In the genomic region with DNA sequence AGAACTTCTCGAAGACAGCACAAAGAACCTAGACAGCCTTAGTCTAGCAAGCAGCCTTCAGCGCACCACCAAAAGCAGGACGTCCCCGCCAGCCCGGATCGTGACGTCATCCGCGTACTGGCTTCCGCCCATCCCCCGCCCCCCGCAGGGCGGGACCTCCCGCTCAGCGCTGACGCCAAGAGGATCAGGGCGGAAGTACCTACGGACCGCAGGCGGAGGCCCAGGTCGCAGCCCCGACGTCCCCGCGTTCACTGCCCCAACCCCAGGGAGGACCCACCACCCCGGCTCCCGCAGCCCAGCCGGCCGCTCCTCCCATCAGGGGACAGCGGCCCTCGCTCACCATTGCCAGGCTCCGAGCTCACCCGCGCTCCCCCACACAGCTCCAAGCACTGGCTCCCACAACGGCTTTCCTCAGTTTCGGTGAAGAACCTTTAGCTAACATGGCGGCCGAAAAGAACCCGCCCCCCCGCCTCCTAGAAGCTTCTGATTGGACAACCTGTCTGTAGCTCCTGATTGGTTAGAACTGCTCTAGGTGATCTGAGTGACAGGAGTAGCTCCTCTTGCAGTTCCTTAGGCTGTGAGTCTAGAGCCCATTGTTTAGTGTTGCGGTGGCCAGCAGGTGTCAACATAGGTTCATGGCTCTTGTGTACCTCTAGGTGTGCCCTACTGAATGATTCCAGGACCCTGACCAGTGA, we compare ENCODE assay signal across 8 mouse cellular contexts. TPM values are rescaled to one million over a fixed set of nuclear protein-coding genes. Genes with fewer than 3 reads are reported as not detected.
A peak's percentile ranks its signal among the peaks of the same experiment; 100 is the strongest.
DNase-seq lines count a peak whose midpoint lies in the region; ATAC-seq and TF ChIP-seq lines count a peak whose summit lies in the region.

A gene (minus strand): TSS at position 454 of the 695 bp plus-strand sequence.

- H3K36me3 ChIP-seq in E14TG2a.4 (ENCODE audit: insufficient read depth, low read length), result no peaks in the 10 kb centered on the region; the same call in 1 of the 2 replicates
- H3K36me3 ChIP-seq in forebrain, embryonic 12.5 days (replicated peaks), result peaks cover 4% of the 10 kb centered on the region; the same call in 1 of the 2 replicates
- H3K36me3 ChIP-seq in heart, postnatal 0 days (replicated peaks; ENCODE audit: control insufficient read depth, insufficient read depth, low read length), result no peaks in the 10 kb centered on the region
- H3K36me3 ChIP-seq in liver, embryonic 16.5 days (ENCODE audit: control insufficient read depth, insufficient read depth), result no peaks in the 10 kb centered on the region
- 0 out of 2 replicates have a peak, but pooled peaks cover 3% of the 10 kb centered on the region for H3K36me3 ChIP-seq in neural tube, embryonic 13.5 days
- no peaks in the 10 kb centered on the region for H3K36me3 ChIP-seq in testis, adult 2 months (ENCODE audit: control insufficient read depth, insufficient read depth, low read length)

- no peaks in the 10 kb centered on the region for H3K9me3 ChIP-seq in E14TG2a.4 (ENCODE audit: low read length)
- H3K9me3 ChIP-seq in forebrain, embryonic 12.5 days, result 0 out of 2 replicates have a peak, but pooled peaks cover 2% of the 10 kb centered on the region
- no peaks in the 10 kb centered on the region for H3K9me3 ChIP-seq in heart, postnatal 0 days (replicated peaks; ENCODE audit: control insufficient read depth, low read length)
- H3K9me3 ChIP-seq in liver, embryonic 16.5 days (replicated peaks; ENCODE audit: control insufficient read depth, low read length), result no peaks in the 10 kb centered on the region
- H3K9me3 ChIP-seq in neural tube, embryonic 13.5 days, result no peaks in the 10 kb centered on the region

- peak; percentile 24 for TF ChIP-seq CTCF in E14TG2a.4 (conservative IDR thresholded peaks at IDR 0.05; ENCODE audit: low read length)
- peak; percentile 75 for TF ChIP-seq CTCF in heart, postnatal 0 days (IDR thresholded peaks at IDR 0.05; ENCODE audit: low read depth)
- no peak for TF ChIP-seq CTCF in testis, adult 2 months (IDR thresholded peaks at IDR 0.05; ENCODE audit: control insufficient read depth, insufficient read depth, insufficient replicate concordance, low read depth, low read length)

- no peak; the same call in 1 of the 2 replicates for TF ChIP-seq EP300 in heart, postnatal 0 days (IDR thresholded peaks at IDR 0.05; ENCODE audit: low read depth)

- H3K27me3 ChIP-seq in E14TG2a.4 (ENCODE audit: insufficient read depth, low read length), result no peaks in the 10 kb centered on the region
- H3K27me3 ChIP-seq in forebrain, embryonic 12.5 days, result no peaks in the 10 kb centered on the region
- H3K27me3 ChIP-seq in heart, postnatal 0 days (ENCODE audit: control insufficient read depth, insufficient read depth, low read length), result no peaks in the 10 kb centered on the region
- no peaks in the 10 kb centered on the region for H3K27me3 ChIP-seq in liver, embryonic 16.5 days (ENCODE audit: control insufficient read depth, insufficient read depth, low read depth, low read length)
- no peaks in the 10 kb centered on the region for H3K27me3 ChIP-seq in neural tube, embryonic 13.5 days
- no peaks in the 10 kb centered on the region for H3K27me3 ChIP-seq in testis, adult 2 months (ENCODE audit: control insufficient read depth, insufficient read depth, low read length)

- peak; percentile 99 for ATAC-seq in forebrain, embryonic 12.5 days (ENCODE audit: low FRiP score)
- peak; percentile 99 for ATAC-seq in heart, postnatal 0 days (ENCODE audit: insufficient read depth, low read depth)
- ATAC-seq in liver, embryonic 16.5 days (ENCODE audit: low read depth), result peak; percentile 96
- ATAC-seq in neural tube, embryonic 13.5 days (ENCODE audit: low read depth), result peak; percentile 100

- DNase-seq in c-Kit-positive CD71-positive TER-119-positive erythroid progenitor cells, embryonic 14.5 days (ENCODE audit: low spot score), result peak; percentile 96
- DNase-seq in heart, postnatal 0 days (ENCODE audit: low spot score), result peak; percentile 99
- peak; percentile 99 for DNase-seq in kidney, postnatal 4 days

- peak within 1 kb of the TSS; percentile 95 for H3K27ac ChIP-seq in forebrain, embryonic 12.5 days
- peak within 1 kb of the TSS; percentile 99 for H3K27ac ChIP-seq in heart, postnatal 0 days (ENCODE audit: low read depth)
- peak within 1 kb of the TSS; percentile 90 for H3K27ac ChIP-seq in liver, embryonic 16.5 days (ENCODE audit: low read length)
- H3K27ac ChIP-seq in neural tube, embryonic 13.5 days (replicated peaks), result peak within 1 kb of the TSS; percentile 99
- H3K27ac ChIP-seq in testis, adult 2 months (ENCODE audit: control insufficient read depth, insufficient read depth, low read depth, low read length), result peak within 1 kb of the TSS; percentile 100

- H3K4me2 ChIP-seq in forebrain, embryonic 12.5 days, result peak within 1 kb of the TSS; percentile 55
- peak within 1 kb of the TSS; percentile 76 for H3K4me2 ChIP-seq in heart, postnatal 0 days (ENCODE audit: low read depth, low read length)
- H3K4me2 ChIP-seq in liver, embryonic 16.5 days (ENCODE audit: low read depth, low read length), result peak within 1 kb of the TSS; percentile 80
- H3K4me2 ChIP-seq in neural tube, embryonic 13.5 days, result peak within 1 kb of the TSS; percentile 62

- under 1% methylated on average over 41 of the region's 41 CpGs for WGBS in forebrain, embryonic 12.5 days
- WGBS in heart, postnatal 0 days, result 1% methylated on average over 41 of the region's 41 CpGs
- WGBS in liver, embryonic 16.5 days (ENCODE audit: insufficient replicate concordance), result under 1% methylated on average over 41 of the region's 41 CpGs
- under 1% methylated on average over 41 of the region's 41 CpGs for WGBS in neural tube, embryonic 13.5 days

- peak within 1 kb of the TSS; percentile 75 for H3K9ac ChIP-seq in forebrain, embryonic 12.5 days
- H3K9ac ChIP-seq in heart, postnatal 0 days (replicated peaks; ENCODE audit: low read depth, low read length), result peak within 1 kb of the TSS; percentile 81
- H3K9ac ChIP-seq in liver, embryonic 16.5 days (ENCODE audit: low read depth, low read length), result peak within 1 kb of the TSS; percentile 86
- peak within 1 kb of the TSS; percentile 86 for H3K9ac ChIP-seq in neural tube, embryonic 13.5 days

- peak within 1 kb of the TSS; percentile 87 for H3K4me3 ChIP-seq in E14TG2a.4 (replicated peaks; ENCODE audit: low read length)
- peak within 1 kb of the TSS; percentile 58 for H3K4me3 ChIP-seq in forebrain, embryonic 12.5 days (replicated peaks)
- H3K4me3 ChIP-seq in heart, postnatal 0 days (ENCODE audit: low read depth, low read length), result peak within 1 kb of the TSS; percentile 68
- H3K4me3 ChIP-seq in liver, embryonic 16.5 days (ENCODE audit: low read depth, low read length), result peak within 1 kb of the TSS; percentile 72
- peak within 1 kb of the TSS; percentile 58 for H3K4me3 ChIP-seq in neural tube, embryonic 13.5 days
- H3K4me3 ChIP-seq in testis, adult 2 months (ENCODE audit: control insufficient read depth, low read depth, low read length), result peak within 1 kb of the TSS; percentile 99

- TF ChIP-seq POLR2A in testis, adult 2 months (IDR thresholded peaks at IDR 0.05; ENCODE audit: control insufficient read depth, low read depth, low read length), result peak; percentile 93

- peaks cover 3% of the 10 kb centered on the region; the same call in 1 of the 2 replicates for H3K4me1 ChIP-seq in E14TG2a.4 (replicated peaks; ENCODE audit: low read depth, low read length)
- peaks cover 13% of the 10 kb centered on the region for H3K4me1 ChIP-seq in forebrain, embryonic 12.5 days
- H3K4me1 ChIP-seq in heart, postnatal 0 days (ENCODE audit: control insufficient read depth, insufficient read depth), result peaks cover 4% of the 10 kb centered on the region; the same call in 1 of the 2 replicates
- peaks cover 9% of the 10 kb centered on the region for H3K4me1 ChIP-seq in liver, embryonic 16.5 days (ENCODE audit: control insufficient read depth, low read depth, low read length)
- peaks cover 20% of the 10 kb centered on the region for H3K4me1 ChIP-seq in neural tube, embryonic 13.5 days (replicated peaks)
- H3K4me1 ChIP-seq in testis, adult 2 months (ENCODE audit: control insufficient read depth, insufficient read depth, low read length), result peaks cover 2% of the 10 kb centered on the region; the same call in 1 of the 2 replicates

RNA-seq across cellular contexts. Expression of the gene that starts here (rescaled TPM):
- polyA plus RNA-seq in forebrain, embryonic 12.5 days (2016; fragmentation: Nextera tagmentation; extraction: Ambion mirVana), result 38.5 and 39.8 TPM in 2 replicates
- 5.0 and 19.6 TPM in 2 replicates for total RNA-seq in heart, postnatal 0 days (2014; rRNA removed; ENCODE audit: low replicate concordance)
- 9.9 and 10.1 TPM in 2 replicates for polyA plus RNA-seq in heart, postnatal 0 days (2015; fragmentation: Nextera tagmentation; extraction: Ambion mirVana)
- polyA plus RNA-seq in liver, embryonic 16.5 days (2015; fragmentation: Nextera tagmentation; extraction: Ambion mirVana), result 5.5 and 6.5 TPM in 2 replicates
- 43.8 and 44.4 TPM in 2 replicates for polyA plus RNA-seq in neural tube, embryonic 13.5 days (2015; fragmentation: Nextera tagmentation; extraction: Ambion mirVana)
- 4.3 and 4.8 TPM in 2 replicates for polyA plus RNA-seq in testis, adult 2 months (2012; rRNA removed)

Comparison
In these comparisons a context has a peak if more than half of its experiments do, and no peak if none do; other contexts are left out.
1. Peak in every context shown above with its lines: DNase-seq, ATAC-seq, H3K4me3 ChIP-seq and H3K27ac ChIP-seq.